Mouse (Mus musculus): ENCODE measurements at regions not wholly inside any gene's neighbourhood (a gene's known extent, or its start where the extent isn't known, plus 50 kb on each side); places are given as distances from the start of the nearest gene placed in this dataset.

DNA sequence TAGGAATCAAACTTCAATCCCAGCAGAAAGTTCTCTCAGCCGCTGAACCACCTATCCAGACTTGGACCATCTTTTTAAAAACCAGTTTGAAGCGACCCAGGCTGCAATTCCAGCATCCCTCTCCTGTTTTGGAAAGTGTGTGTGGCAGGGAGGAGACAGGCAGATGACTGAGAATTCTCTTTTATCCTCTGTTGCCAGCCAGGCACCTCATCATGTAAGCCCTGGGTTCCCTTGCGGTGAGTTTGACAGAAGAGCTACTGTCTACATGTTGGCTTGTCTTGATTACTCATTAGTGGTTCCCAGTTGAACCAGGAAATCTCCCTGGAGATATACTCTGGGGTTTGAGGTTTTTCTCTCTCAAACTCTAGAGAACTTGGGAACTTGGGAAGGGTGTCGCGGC lies 91.5 kb upstream of the Nrbf2 start:
- TF ChIP-seq POLR2A (IDR thresholded peaks at IDR 0.05; ENCODE audit: low read depth, low read length) = no peak
- no peak for TF ChIP-seq CTCF (IDR thresholded peaks at IDR 0.05; ENCODE audit: borderline replicate concordance, insufficient read depth, low read length)
